Mouse (Mus musculus): ENCODE results near the gene Alkbh7.

The Alkbh7 gene

DNA sequence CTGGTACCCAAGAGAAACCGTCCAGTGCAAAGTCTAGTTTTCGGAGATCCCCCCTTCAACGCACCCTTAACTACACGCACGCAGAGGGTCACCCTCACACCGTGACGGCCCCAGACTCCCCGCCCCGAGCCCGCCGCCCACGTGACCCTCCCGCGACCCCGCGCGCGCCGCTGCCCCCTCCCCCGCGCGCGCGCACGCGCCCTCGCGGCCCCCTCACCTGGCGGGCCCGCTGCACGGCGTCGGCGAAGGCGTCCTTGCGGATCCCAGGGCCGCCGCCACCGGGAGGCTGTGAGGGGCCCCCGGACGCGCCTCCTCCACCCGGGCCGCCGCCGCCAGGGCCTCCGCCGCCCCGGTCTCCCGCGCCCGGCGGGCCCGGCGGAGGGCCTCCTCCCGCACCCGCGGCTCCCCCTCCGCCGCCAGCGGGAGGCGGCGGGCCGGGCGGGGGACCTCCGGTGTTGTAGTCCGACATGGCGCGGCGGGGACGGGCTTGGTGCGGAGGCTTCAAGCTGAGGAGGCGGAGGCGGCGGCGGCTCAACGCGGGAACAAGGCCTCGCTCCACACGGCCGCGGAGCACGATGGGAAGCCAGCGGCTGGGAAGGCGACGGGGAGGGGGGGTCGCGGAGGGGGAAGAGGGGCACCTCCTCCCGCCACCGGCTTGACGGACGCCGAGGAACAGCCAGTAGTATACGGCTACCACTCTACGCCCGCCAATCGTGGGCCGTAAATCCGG is 34.0 kb downstream of the Alkbh7 start, which contains the start of gene Khsrp:
Gene Khsrp, minus strand, starts transcription at position 592 of the 730 bp plus-strand sequence.
- under 1% methylated on average over 97 of the region's 99 CpGs for WGBS

- under 1% methylated on average over 38 of the region's 38 CpGs for WGBS
Measured at GRCm38 (mm10) chr17:57031661-57032420, 34.7 kb downstream of the Alkbh7 start.

- WGBS = 76% methylated on average over 4 of the region's 4 CpGs
Measured at GRCm38 (mm10) chr17:57032854-57033253, 35.7 kb downstream of the Alkbh7 start.

DNA sequence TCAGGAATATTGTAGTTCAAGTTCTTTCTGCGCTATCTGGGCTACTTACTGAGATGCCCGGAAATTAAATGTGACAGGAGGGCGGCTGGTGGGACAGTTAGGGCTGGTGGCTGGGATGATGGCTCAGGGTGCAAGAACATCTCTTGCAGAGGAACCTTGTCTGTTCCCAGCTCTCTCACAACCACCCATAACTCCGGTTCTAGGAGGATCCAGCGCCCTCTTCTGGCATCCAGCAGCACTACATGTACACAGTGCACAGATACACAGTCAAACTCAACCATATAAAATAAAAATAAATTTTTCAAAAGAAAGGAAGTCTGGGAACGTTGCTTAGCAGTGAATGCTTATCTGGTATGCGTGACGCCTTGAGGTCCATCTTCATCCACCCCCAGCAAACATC is 41.8 kb downstream of the Alkbh7 start:
- 37% methylated on average over 8 of the region's 8 CpGs for WGBS

DNA sequence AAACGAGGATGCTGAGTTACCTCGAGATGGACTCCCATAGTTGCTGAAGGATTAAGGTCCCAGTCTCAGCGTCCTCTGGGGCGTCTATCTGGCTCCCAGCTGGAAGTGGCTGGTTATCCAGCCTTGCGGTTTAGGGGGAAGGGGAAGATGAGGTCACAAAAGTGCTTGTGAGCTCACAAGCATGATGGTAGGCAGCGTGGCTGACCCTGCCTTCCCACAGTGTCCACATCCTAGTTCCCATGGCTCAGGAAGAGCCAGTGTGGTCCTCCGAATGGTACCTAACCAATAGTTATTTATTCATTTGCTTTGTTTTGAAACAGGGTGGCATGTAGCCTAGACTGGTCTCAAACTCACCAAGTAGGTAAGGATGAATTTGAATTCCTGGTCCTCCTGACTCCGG is 44.4 kb downstream of the Alkbh7 start, which contains the start of gene Slc25a41:
Gene Slc25a41, minus strand, starts transcription at position 101 of the 400 bp plus-strand sequence.
- WGBS = 80% methylated on average over 8 of the region's 8 CpGs

DNA sequence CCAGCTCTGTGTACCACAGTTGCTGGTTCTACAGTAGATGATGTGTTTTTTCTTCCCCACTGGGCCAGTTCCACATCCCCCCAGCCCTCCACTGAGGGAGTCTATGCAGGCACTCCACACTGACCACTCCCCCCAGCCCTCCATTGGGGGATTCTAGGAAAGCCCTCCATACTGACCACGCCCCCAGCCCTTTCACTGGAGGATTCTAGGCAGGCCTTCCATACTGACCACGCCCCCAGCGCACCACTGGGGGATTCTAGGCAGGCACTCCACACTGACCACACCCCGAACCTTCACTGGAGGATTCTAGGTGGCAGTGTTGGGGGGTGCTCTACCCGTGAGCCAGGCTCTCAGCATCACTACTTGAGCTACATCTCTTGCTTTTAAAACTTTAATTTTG is 50.3 kb downstream of the Alkbh7 start:
- WGBS = 57% methylated on average over 5 of the region's 5 CpGs

GRCm38 (mm10) chr17:57048816-57049215 is 51.7 kb downstream of the Alkbh7 start:
- WGBS = 61% methylated on average over 3 of the region's 3 CpGs
